Mouse (Mus musculus) MEL (cell line): ENCODE results near the gene Gjc2. TPM values are rescaled to one million over a fixed set of nuclear protein-coding genes. Genes with fewer than 3 reads are reported as not detected.

Source experiments
- DNase-seq: peaks from one replicate; pipeline ENCODE4 v3.0.0; 2011; ENCODE audit warnings: low read depth, low spot score
- H3K27ac ChIP-seq: 2 replicates; pipeline ENCODE4 v1.5.1; 2012; ENCODE audit warnings: low read depth, mild to moderate bottlenecking, control low read depth, low read length, moderate library complexity; ENCODE audit not compliant: control insufficient read depth
- H3K27me3 ChIP-seq, 2 experiments: fragments of 150-350 bp in 1 of 2; sonication (generic) in 1 of 2; 2 replicates each; pipeline ENCODE4 v1.6.1; 2012; ENCODE audit warnings: low read length in 2 of 2, mild to moderate bottlenecking in 2 of 2, improper control_type of control experiment in 1 of 2, moderate library complexity in 1 of 2; ENCODE audit not compliant: insufficient read depth in 2 of 2, control insufficient read depth in 1 of 2
- H3K36me3 ChIP-seq, 2 experiments: 2 replicates each; pipeline ENCODE4 v1.6.1; 2012 to 2014; ENCODE audit warnings: low read length in 2 of 2, improper control_type of control experiment in 1 of 2, inconsistent platforms in 1 of 2, mild to moderate bottlenecking in 1 of 2; ENCODE audit not compliant: insufficient read depth in 2 of 2, control insufficient read depth in 1 of 2
- H3K4me1 ChIP-seq, 2 experiments: fragments of 150-350 bp in 1 of 2; sonication (generic) in 1 of 2; 2 replicates each; pipeline ENCODE4 v1.6.1; 2012; ENCODE audit warnings: low read length in 2 of 2, improper control_type of control experiment in 1 of 2, mild to moderate bottlenecking in 1 of 2; ENCODE audit not compliant: insufficient read depth in 2 of 2, control insufficient read depth in 1 of 2
- H3K4me3 ChIP-seq, 2 experiments: fragments of 150-350 bp in 1 of 2; sonication (generic) in 1 of 2; 2 replicates each; pipeline ENCODE4 v1.5.1; 2012; ENCODE audit warnings: low read depth in 2 of 2, low read length in 2 of 2, mild to moderate bottlenecking in 2 of 2, moderate library complexity in 2 of 2, control low read depth in 1 of 2, improper control_type of control experiment in 1 of 2; ENCODE audit not compliant: control insufficient read depth in 1 of 2, insufficient read depth in 1 of 2
- H3K79me2 ChIP-seq: 2 replicates; pipeline ENCODE4 v1.6.1; 2012; ENCODE audit warnings: mild to moderate bottlenecking, low read length, moderate library complexity; ENCODE audit not compliant: control insufficient read depth, poor library complexity, insufficient read depth
- H3K9ac ChIP-seq: 2 replicates; pipeline ENCODE4 v1.6.1; 2012; ENCODE audit warnings: low read depth, mild to moderate bottlenecking, control low read depth, low read length, moderate library complexity; ENCODE audit not compliant: control insufficient read depth, poor library complexity, severe bottlenecking
- H3K9me3 ChIP-seq: fragments of 150-350 bp; sonication (generic); replicated peaks from 2 replicates; pipeline ENCODE4 v1.6.1; 2012; ENCODE audit warnings: mild to moderate bottlenecking, low read length, improper control_type of control experiment, moderate library complexity; ENCODE audit not compliant: insufficient read depth
- BHLHE40 ChIP-seq: IDR thresholded peaks from 2 replicates; pipeline ENCODE4 v1.6.1; 2012; ENCODE audit warnings: low read depth, mild to moderate bottlenecking, inconsistent platforms, low read length, improper control_type of control experiment, borderline replicate concordance
- CHD1 ChIP-seq: IDR thresholded peaks from 2 replicates; pipeline ENCODE4 v1.6.1; 2012; ENCODE audit warnings: low read depth, mild to moderate bottlenecking, inconsistent platforms, low read length, improper control_type of control experiment
- CHD2 ChIP-seq: IDR thresholded peaks from 2 replicates; pipeline ENCODE4 v1.6.1; 2011; ENCODE audit warnings: low read length, improper control_type of control experiment
- CTCF ChIP-seq, 3 experiments: IDR thresholded peaks in 2 of 3; conservative IDR thresholded peaks in 1 of 3; 2 replicates each; pipeline ENCODE4 v1.5.1; 2011 to 2012; ENCODE audit warnings: low read length in 3 of 3, low read depth in 2 of 3, mild to moderate bottlenecking in 2 of 3, improper control_type of control experiment in 1 of 3, inconsistent platforms in 1 of 3, mixed read lengths in 1 of 3, moderate library complexity in 1 of 3; ENCODE audit not compliant: control insufficient read depth in 1 of 3, insufficient read depth in 1 of 3, poor library complexity in 1 of 3, severe bottlenecking in 1 of 3
- E2F4 ChIP-seq: IDR thresholded peaks from 2 replicates; pipeline ENCODE4 v1.6.1; 2011; ENCODE audit warnings: low read depth, low read length, improper control_type of control experiment, borderline replicate concordance
- ELF1 ChIP-seq: IDR thresholded peaks from 2 replicates; pipeline ENCODE4 v1.6.1; 2014; ENCODE audit warnings: low read depth, mild to moderate bottlenecking, inconsistent platforms, low read length, improper control_type of control experiment, moderate library complexity
- EP300 ChIP-seq, 2 experiments: IDR thresholded peaks; 2 replicates each; pipeline ENCODE4 v1.6.1; 2011; ENCODE audit warnings: improper control_type of control experiment in 2 of 2, low read length in 2 of 2, low read depth in 1 of 2, mild to moderate bottlenecking in 1 of 2
- GATA1 ChIP-seq: IDR thresholded peaks from 2 replicates; pipeline ENCODE4 v1.6.1; 2011; ENCODE audit warnings: low read depth, low read length, improper control_type of control experiment
- HCFC1 ChIP-seq: IDR thresholded peaks from 2 replicates; pipeline ENCODE4 v1.6.1; 2012; ENCODE audit warnings: low read depth, mild to moderate bottlenecking, inconsistent platforms, low read length, improper control_type of control experiment, moderate library complexity
- JUND ChIP-seq: IDR thresholded peaks from 2 replicates; pipeline ENCODE4 v1.6.1; 2011; ENCODE audit warnings: low read depth, mild to moderate bottlenecking, improper control_type of control experiment, low read length
- KAT2A ChIP-seq: conservative IDR thresholded peaks from 2 replicates; pipeline ENCODE4 v1.6.1; 2012; ENCODE audit warnings: low read depth, low read length, improper control_type of control experiment, inconsistent platforms
- MAFK ChIP-seq: IDR thresholded peaks from 2 replicates; pipeline ENCODE4 v1.6.1; 2011; ENCODE audit warnings: low read depth, mild to moderate bottlenecking, low read length, improper control_type of control experiment, borderline replicate concordance
- MAX ChIP-seq: IDR thresholded peaks from 2 replicates; pipeline ENCODE4 v1.6.1; 2011; ENCODE audit warnings: low read length, improper control_type of control experiment
- MEF2A ChIP-seq: IDR thresholded peaks from 2 replicates; pipeline ENCODE4 v1.6.1; 2014; ENCODE audit warnings: low read depth, mild to moderate bottlenecking, inconsistent platforms, low read length, improper control_type of control experiment; ENCODE audit not compliant: poor library complexity, insufficient replicate concordance, severe bottlenecking; ENCODE audit errors: extremely low read depth
- MXI1 ChIP-seq: IDR thresholded peaks from 2 replicates; pipeline ENCODE4 v1.6.1; 2011; ENCODE audit warnings: mild to moderate bottlenecking, low read depth, low read length, improper control_type of control experiment
- MYB ChIP-seq: IDR thresholded peaks from 2 replicates; pipeline ENCODE4 v1.6.1; 2011; ENCODE audit warnings: mild to moderate bottlenecking, low read depth, low read length, improper control_type of control experiment
- MYC ChIP-seq: IDR thresholded peaks from 2 replicates; pipeline ENCODE4 v1.6.1; 2011; ENCODE audit warnings: low read depth, mild to moderate bottlenecking, low read length, improper control_type of control experiment, moderate library complexity
- POLR2AphosphoS2 ChIP-seq: IDR thresholded peaks from 2 replicates; pipeline ENCODE4 v1.6.1; 2011; ENCODE audit warnings: low read length, improper control_type of control experiment
- POLR2AphosphoS5 ChIP-seq: IDR thresholded peaks from 2 replicates; pipeline ENCODE4 v1.6.1; 2012; ENCODE audit warnings: low read depth, borderline replicate concordance, mild to moderate bottlenecking, inconsistent platforms, low read length, moderate library complexity, mixed read lengths
- RAD21 ChIP-seq: IDR thresholded peaks from 2 replicates; pipeline ENCODE4 v1.6.1; 2011; ENCODE audit warnings: mild to moderate bottlenecking, low read depth, low read length, improper control_type of control experiment
- RCOR1 ChIP-seq: IDR thresholded peaks from 2 replicates; pipeline ENCODE4 v1.6.1; 2012; ENCODE audit warnings: low read depth, mild to moderate bottlenecking, inconsistent platforms, low read length, improper control_type of control experiment
- SIN3A ChIP-seq: IDR thresholded peaks from 2 replicates; pipeline ENCODE4 v1.6.1; 2012; ENCODE audit warnings: low read length, improper control_type of control experiment, inconsistent platforms
- SMC3 ChIP-seq: IDR thresholded peaks from 2 replicates; pipeline ENCODE4 v1.6.1; 2011; ENCODE audit warnings: low read depth, low read length, improper control_type of control experiment
- TAL1 ChIP-seq: IDR thresholded peaks from 2 replicates; pipeline ENCODE4 v1.6.1; 2012; ENCODE audit warnings: mild to moderate bottlenecking, inconsistent platforms, low read length, moderate library complexity, mixed read lengths
- TBP ChIP-seq: IDR thresholded peaks from 2 replicates; pipeline ENCODE4 v1.8.0; 2011; ENCODE audit warnings: low read depth, low read length, improper control_type of control experiment
- TCF12 ChIP-seq: IDR thresholded peaks from 2 replicates; pipeline ENCODE4 v1.6.1; 2014; ENCODE audit warnings: low read depth, mild to moderate bottlenecking, inconsistent platforms, low read length, improper control_type of control experiment, moderate library complexity
- UBTF ChIP-seq: IDR thresholded peaks from 2 replicates; pipeline ENCODE4 v1.6.1; 2012; ENCODE audit warnings: low read depth, mild to moderate bottlenecking, inconsistent platforms, low read length, improper control_type of control experiment, moderate library complexity, borderline replicate concordance; ENCODE audit not compliant: insufficient read depth
- USF2 ChIP-seq, 2 experiments: IDR thresholded peaks; 2 replicates each; pipeline ENCODE4 v1.6.1; 2011 to 2012; ENCODE audit warnings: improper control_type of control experiment in 2 of 2, low read length in 2 of 2, borderline replicate concordance in 1 of 2, inconsistent platforms in 1 of 2, low read depth in 1 of 2, mild to moderate bottlenecking in 1 of 2; ENCODE audit not compliant: insufficient read depth in 1 of 2
- ZKSCAN1 ChIP-seq: IDR thresholded peaks from 2 replicates; pipeline ENCODE4 v1.6.1; 2012; ENCODE audit warnings: low read depth, mild to moderate bottlenecking, inconsistent platforms, low read length, improper control_type of control experiment, moderate library complexity
- polyA plus RNA-seq, 2 experiments: library from polyadenylated mRNA; stranded (reverse) in 1 of 2; unstranded in 1 of 2; fragments of >175 nt in 1 of 2; fragments of >200 nt in 1 of 2; gene quantifications; 2 replicates each; pipeline versions ENCODE4 v1.2.1 to v1.2.4; 2012; ENCODE audit warnings: low replicate concordance in 2 of 2, low read depth in 1 of 2; ENCODE audit not compliant: insufficient read length in 2 of 2, insufficient read depth in 1 of 2, missing spikeins in 1 of 2
- total RNA-seq: library from RNA; depleted of rRNA; stranded (reverse); fragments of 300-350 nt; gene quantifications from 2 replicates; pipeline ENCODE4 v1.2.3, GENCODE M21; 2012

Gene Gjc2
- total and polyA plus RNA-seq, 3 experiments: 0.07 to 0.08 TPM; not detected in 1

GRCm38 (mm10) chr11:59208153-59208831 lies 25.3 kb upstream of the Gjc2 start, which contains the start of gene 2310033P09Rik (continued):
- peak; percentile 89 for TF ChIP-seq HCFC1
- no peak; the same call in 1 of the 2 replicates for TF ChIP-seq KAT2A
- 0 out of 2 replicates have a peak, but pooled peaks have one; percentile 60 for TF ChIP-seq TBP
- TF ChIP-seq MYB: no peak
- TF ChIP-seq POLR2AphosphoS5: peak; percentile 86; the same call in 1 of the 2 replicates
- no peak for TF ChIP-seq CTCF (IDR thresholded peaks at IDR 0.05 in 2 of 3, conservative IDR thresholded peaks at IDR 0.05 in 1 of 3; ENCODE audit: control insufficient read depth in 1 of 3, insufficient read depth in 1 of 3, low read depth in 2 of 3, low read length in 3 of 3, poor library complexity in 1 of 3, severe bottlenecking in 1 of 3)
- TF ChIP-seq MAFK: no peak
- no peak for TF ChIP-seq CHD2
- TF ChIP-seq RCOR1: peak; percentile 71; the same call in 1 of the 2 replicates
- TF ChIP-seq TCF12: no peak
- TF ChIP-seq RAD21: no peak
- peak; percentile 92 for TF ChIP-seq POLR2AphosphoS2
- no peak for TF ChIP-seq CHD1
- 0 out of 2 replicates have a peak, but pooled peaks have one; percentile 1 for TF ChIP-seq ZKSCAN1
- TF ChIP-seq UBTF: 0 out of 2 replicates have a peak, but pooled peaks have one; percentile 56
- peak; percentile 87 for TF ChIP-seq MXI1
- TF ChIP-seq, all 39 proteins: peak for 18

- peak within 1 kb of the TSS; percentile 69 to 83 for H3K4me3 ChIP-seq
- peaks cover 9% of the 10 kb centered on the region; the same call in 1 of the 2 replicates for H3K79me2 ChIP-seq
- peak within 1 kb of the TSS; percentile 75 for H3K9ac ChIP-seq
- H3K4me1 ChIP-seq: peaks cover 4% of the 10 kb centered on the region in 2 experiments
- peak within 1 kb of the TSS; percentile 79 for H3K27ac ChIP-seq
- DNase-seq: peak; percentile 97
- peaks cover 0 to 7% of the 10 kb centered on the region in 2 experiments; a peak in 3 of 4 replicates for H3K36me3 ChIP-seq
- H3K9me3 ChIP-seq: no peaks in the 10 kb centered on the region
- no peaks in the 10 kb centered on the region for H3K27me3 ChIP-seq
- no peak for TF ChIP-seq BHLHE40
- TF ChIP-seq ELF1: no peak; the same call in 1 of the 2 replicates
- TF ChIP-seq MAFK: no peak; the same call in 1 of the 2 replicates
- no peak for TF ChIP-seq CTCF (IDR thresholded peaks at IDR 0.05 in 2 of 3, conservative IDR thresholded peaks at IDR 0.05 in 1 of 3; ENCODE audit: control insufficient read depth in 1 of 3, insufficient read depth in 1 of 3, low read depth in 2 of 3, low read length in 3 of 3, poor library complexity in 1 of 3, severe bottlenecking in 1 of 3)
- no peak for TF ChIP-seq EP300 (IDR thresholded peaks at IDR 0.05; ENCODE audit: low read depth in 1 of 2, low read length in 2 of 2)
- no peak for TF ChIP-seq E2F4
- TF ChIP-seq TAL1: no peak
- peak; percentile 84 for TF ChIP-seq SIN3A
- TF ChIP-seq MEF2A: no peak
- no peak for TF ChIP-seq CHD2
- TF ChIP-seq USF2 (IDR thresholded peaks at IDR 0.05; ENCODE audit: borderline replicate concordance in 1 of 2, insufficient read depth in 1 of 2, low read depth in 1 of 2, low read length in 2 of 2): no peak
- no peak for TF ChIP-seq UBTF
- no peak for TF ChIP-seq SMC3
- 0 out of 2 replicates have a peak, but pooled peaks have one; percentile 21 for TF ChIP-seq TCF12
- TF ChIP-seq JUND: no peak
- TF ChIP-seq MXI1: peak; percentile 74
- TF ChIP-seq MAX: peak; percentile 53
- no peak for TF ChIP-seq RAD21
- TF ChIP-seq POLR2AphosphoS5: no peak
- no peak for TF ChIP-seq MYC
- no peak for TF ChIP-seq ZKSCAN1
- no peak for TF ChIP-seq GATA1
- TF ChIP-seq RCOR1: no peak
Measured at GRCm38 (mm10) chr11:59202081-59202995, 19.3 kb upstream of the Gjc2 start, which contains the start of gene Mrpl55. TSS of gene Mrpl55 (plus strand) at chr11:59202486.
